Mouse (Mus musculus): ENCODE measurements around the gene Art5. TPM values are rescaled to one million over a fixed set of nuclear protein-coding genes. Genes with fewer than 3 reads are reported as not detected.

The Art5 gene
- 0.72 and 1.5 TPM in 2 replicates for polyA plus RNA-seq (2014; fragmentation: Nextera tagmentation; extraction: Ambion mirVana)

GRCm38 (mm10) chr7:102109171-102109570 lies at the start of gene Art5:
Gene Art5, minus strand, starts transcription at chr7:102109489.
- DNase-seq (ENCODE audit: low spot score) (no peak), ATAC-seq (replicated peaks; ENCODE audit: low FRiP score) (no peak)
- H3K4me3 ChIP-seq (ENCODE audit: low read depth, low read length) = no peak within 1 kb of the TSS
- no peak within 1 kb of the TSS for H3K9ac ChIP-seq (ENCODE audit: low read length)
- H3K4me1 ChIP-seq (replicated peaks; ENCODE audit: control insufficient read depth, insufficient read depth, low read length) = 0 out of 2 replicates have a peak, but pooled peaks cover 3% of the 10 kb centered on the region
- no peak within 1 kb of the TSS for H3K27ac ChIP-seq (ENCODE audit: low read depth, low read length)
- 85% methylated on average over 7 of the region's 7 CpGs for WGBS
- no peak within 1 kb of the TSS for H3K4me2 ChIP-seq (ENCODE audit: low read depth, low read length, severe bottlenecking)
- H3K9me3 ChIP-seq (ENCODE audit: control insufficient read depth, low read length) = no peaks in the 10 kb centered on the region
- no peaks in the 10 kb centered on the region for H3K27me3 ChIP-seq (ENCODE audit: control insufficient read depth, insufficient read depth, low read length)
- no peaks in the 10 kb centered on the region for H3K36me3 ChIP-seq (ENCODE audit: control insufficient read depth, insufficient read depth, low read length)

- Histone ChIP-seq H3K36me3 (ENCODE audit: control insufficient read depth, insufficient read depth, low read length) (peaks cover 4% of the 10 kb centered on the region; the same call in 1 of the 2 replicates), H3K4me3 (ENCODE audit: low read depth, low read length) (no peak overlapping the region), H3K9ac (ENCODE audit: low read length) (no peak overlapping the region), H3K9me3 (ENCODE audit: control insufficient read depth, low read length) (no peaks in the 10 kb centered on the region), H3K4me2 (ENCODE audit: low read depth, low read length, severe bottlenecking) (no peak overlapping the region), H3K27ac (ENCODE audit: low read depth, low read length) (no peak overlapping the region), H3K27me3 (ENCODE audit: control insufficient read depth, insufficient read depth, low read length) (no peaks in the 10 kb centered on the region), H3K4me1 (replicated peaks; ENCODE audit: control insufficient read depth, insufficient read depth, low read length) (no peaks in the 10 kb centered on the region)
- no peak for ATAC-seq (replicated peaks; ENCODE audit: low FRiP score)
- no peak for DNase-seq (ENCODE audit: low spot score)
- 96% methylated on average over 5 of the region's 5 CpGs for WGBS
Observed at GRCm38 (mm10) chr7:102153691-102154090, 44.4 kb upstream of the Art5 start.

- Histone ChIP-seq H3K4me2 (ENCODE audit: low read depth, low read length, severe bottlenecking) (no peak overlapping the region), H3K4me3 (ENCODE audit: low read depth, low read length) (no peak overlapping the region), H3K36me3 (ENCODE audit: control insufficient read depth, insufficient read depth, low read length) (peaks cover 25% of the 10 kb centered on the region), H3K9me3 (ENCODE audit: control insufficient read depth, low read length) (no peaks in the 10 kb centered on the region), H3K27ac (ENCODE audit: low read depth, low read length) (no peak overlapping the region), H3K27me3 (ENCODE audit: control insufficient read depth, insufficient read depth, low read length) (no peaks in the 10 kb centered on the region), H3K9ac (ENCODE audit: low read length) (no peak overlapping the region), H3K4me1 (replicated peaks; ENCODE audit: control insufficient read depth, insufficient read depth, low read length) (no peaks in the 10 kb centered on the region)
- WGBS = 96% methylated on average over 5 of the region's 5 CpGs
- no peak for DNase-seq (ENCODE audit: low spot score)
- ATAC-seq (replicated peaks; ENCODE audit: low FRiP score) = no peak
Observed at GRCm38 (mm10) chr7:102137898-102138297, 28.6 kb upstream of the Art5 start.

GRCm38 (mm10) chr7:102137464-102137863 lies 28.2 kb upstream of the Art5 start:
- Histone ChIP-seq H3K9me3 (ENCODE audit: control insufficient read depth, low read length) (no peaks in the 10 kb centered on the region), H3K4me2 (ENCODE audit: low read depth, low read length, severe bottlenecking) (no peak overlapping the region), H3K36me3 (ENCODE audit: control insufficient read depth, insufficient read depth, low read length) (peaks cover 27% of the 10 kb centered on the region), H3K27ac (ENCODE audit: low read depth, low read length) (no peak overlapping the region), H3K9ac (ENCODE audit: low read length) (no peak overlapping the region), H3K27me3 (ENCODE audit: control insufficient read depth, insufficient read depth, low read length) (no peaks in the 10 kb centered on the region), H3K4me1 (replicated peaks; ENCODE audit: control insufficient read depth, insufficient read depth, low read length) (no peaks in the 10 kb centered on the region), H3K4me3 (ENCODE audit: low read depth, low read length) (no peak overlapping the region)
- ATAC-seq (replicated peaks; ENCODE audit: low FRiP score) (no peak), DNase-seq (ENCODE audit: low spot score) (peak; percentile 67)
- 88% methylated on average over 1 of the region's 1 CpGs for WGBS

- H3K4me2 ChIP-seq (ENCODE audit: low read depth, low read length, severe bottlenecking) = no peak overlapping the region
- H3K4me3 ChIP-seq (ENCODE audit: low read depth, low read length) = no peak overlapping the region
- H3K36me3 ChIP-seq (ENCODE audit: control insufficient read depth, insufficient read depth, low read length) = peaks cover 21% of the 10 kb centered on the region
- ATAC-seq (replicated peaks; ENCODE audit: low FRiP score) (no peak), DNase-seq (ENCODE audit: low spot score) (no peak)
- H3K9ac ChIP-seq (ENCODE audit: low read length) = no peak overlapping the region
- no peaks in the 10 kb centered on the region for H3K4me1 ChIP-seq (replicated peaks; ENCODE audit: control insufficient read depth, insufficient read depth, low read length)
- H3K9me3 ChIP-seq (ENCODE audit: control insufficient read depth, low read length) = no peaks in the 10 kb centered on the region
- no peak overlapping the region for H3K27ac ChIP-seq (ENCODE audit: low read depth, low read length)
- WGBS = 92% methylated on average over 4 of the region's 4 CpGs
- H3K27me3 ChIP-seq (ENCODE audit: control insufficient read depth, insufficient read depth, low read length) = no peaks in the 10 kb centered on the region
Observed at GRCm38 (mm10) chr7:102132395-102132794, 23.1 kb upstream of the Art5 start.

- H3K9ac ChIP-seq (ENCODE audit: low read length) = no peak overlapping the region
- 95% methylated on average over 10 of the region's 10 CpGs for WGBS
- no peak overlapping the region for H3K27ac ChIP-seq (ENCODE audit: low read depth, low read length)
- no peak overlapping the region for H3K4me3 ChIP-seq (ENCODE audit: low read depth, low read length)
- H3K9me3 ChIP-seq (ENCODE audit: control insufficient read depth, low read length) = no peaks in the 10 kb centered on the region
- H3K4me2 ChIP-seq (ENCODE audit: low read depth, low read length, severe bottlenecking) = no peak overlapping the region
- no peaks in the 10 kb centered on the region for H3K4me1 ChIP-seq (replicated peaks; ENCODE audit: control insufficient read depth, insufficient read depth, low read length)
- ATAC-seq (replicated peaks; ENCODE audit: low FRiP score) (no peak), DNase-seq (ENCODE audit: low spot score) (no peak)
- H3K36me3 ChIP-seq (ENCODE audit: control insufficient read depth, insufficient read depth, low read length) = peaks cover 46% of the 10 kb centered on the region
- no peaks in the 10 kb centered on the region for H3K27me3 ChIP-seq (ENCODE audit: control insufficient read depth, insufficient read depth, low read length)
Observed at GRCm38 (mm10) chr7:102120326-102120725, 11.0 kb upstream of the Art5 start.

- Histone ChIP-seq H3K4me3 (ENCODE audit: low read depth, low read length) (no peak overlapping the region), H3K9me3 (ENCODE audit: control insufficient read depth, low read length) (no peaks in the 10 kb centered on the region), H3K36me3 (ENCODE audit: control insufficient read depth, insufficient read depth, low read length) (peaks cover 22% of the 10 kb centered on the region), H3K27me3 (ENCODE audit: control insufficient read depth, insufficient read depth, low read length) (no peaks in the 10 kb centered on the region), H3K4me2 (ENCODE audit: low read depth, low read length, severe bottlenecking) (no peak overlapping the region), H3K4me1 (replicated peaks; ENCODE audit: control insufficient read depth, insufficient read depth, low read length) (no peaks in the 10 kb centered on the region), H3K27ac (ENCODE audit: low read depth, low read length) (no peak overlapping the region), H3K9ac (ENCODE audit: low read length) (no peak overlapping the region)
- no peak for DNase-seq (ENCODE audit: low spot score)
- 76% methylated on average over 5 of the region's 6 CpGs for WGBS
- no peak for ATAC-seq (replicated peaks; ENCODE audit: low FRiP score)
Observed at GRCm38 (mm10) chr7:102117382-102117781, 8.1 kb upstream of the Art5 start.

- WGBS = 48% methylated on average over 7 of the region's 7 CpGs
- no peak for ATAC-seq (replicated peaks; ENCODE audit: low FRiP score)
- no peak within 1 kb of the TSS for H3K4me3 ChIP-seq (ENCODE audit: low read depth, low read length)
- H3K27ac ChIP-seq (ENCODE audit: low read depth, low read length) = no peak within 1 kb of the TSS
- H3K9me3 ChIP-seq (ENCODE audit: control insufficient read depth, low read length) = no peaks in the 10 kb centered on the region
- H3K27me3 ChIP-seq (ENCODE audit: control insufficient read depth, insufficient read depth, low read length) = no peaks in the 10 kb centered on the region
- DNase-seq (ENCODE audit: low spot score) = no peak
- H3K36me3 ChIP-seq (ENCODE audit: control insufficient read depth, insufficient read depth, low read length) = peaks cover 19% of the 10 kb centered on the region
- no peaks in the 10 kb centered on the region for H3K4me1 ChIP-seq (replicated peaks; ENCODE audit: control insufficient read depth, insufficient read depth, low read length)
- no peak within 1 kb of the TSS for H3K4me2 ChIP-seq (ENCODE audit: low read depth, low read length, severe bottlenecking)
- no peak within 1 kb of the TSS for H3K9ac ChIP-seq (ENCODE audit: low read length)
Observed at GRCm38 (mm10) chr7:102116579-102117331, 7.5 kb upstream of the Art5 start, which contains the start of gene Chrna10. Gene Chrna10, minus strand, starts transcription at chr7:102116828.
